Mouse (Mus musculus): ENCODE data around the gene Dbi.

- TF ChIP-seq TAL1 (IDR thresholded peaks at IDR 0.05; ENCODE audit: low read length) (no peak), GATA1 (IDR thresholded peaks at IDR 0.05; ENCODE audit: low read length) (no peak)
Measured at GRCm38 (mm10) chr1:120082957-120083585, 37.8 kb downstream of the Dbi start.
